Mouse (Mus musculus) neural tube, embryonic 15.5 days (tissue): ENCODE data around the gene Nt5m. TPM values are rescaled to one million over a fixed set of nuclear protein-coding genes. Genes with fewer than 3 reads are reported as not detected.

ENCODE experiments used
- ATAC-seq: fragments of 200-750 bp; cut with Nextera tagmentation; 2 replicates; pipeline ENCODE4 v1.8.0; 2017; ENCODE audit warnings: mild to moderate bottlenecking, moderate TSS enrichment, moderate library complexity; ENCODE audit not compliant: low FRiP score
- H3K27ac ChIP-seq: fragments of 300-500 bp; sonication (generic); replicated peaks from 2 replicates; pipeline ENCODE4 v1.5.1; 2015; ENCODE audit warnings: mild to moderate bottlenecking, inconsistent platforms
- H3K27me3 ChIP-seq: fragments of 300-500 bp; sonication (generic); replicated peaks from 2 replicates; pipeline ENCODE4 v1.6.1; 2015; ENCODE audit warnings: inconsistent platforms
- H3K36me3 ChIP-seq: fragments of 300-500 bp; sonication (generic); 2 replicates; pipeline ENCODE4 v1.6.1; 2015; ENCODE audit warnings: inconsistent platforms
- H3K4me1 ChIP-seq: fragments of 300-500 bp; sonication (generic); 2 replicates; pipeline ENCODE4 v1.6.1; 2015; ENCODE audit warnings: inconsistent platforms
- H3K4me2 ChIP-seq: fragments of 300-500 bp; sonication (generic); 2 replicates; pipeline ENCODE4 v1.6.1; 2015; ENCODE audit warnings: inconsistent platforms, mild to moderate bottlenecking, moderate library complexity
- H3K4me3 ChIP-seq: fragments of 300-500 bp; sonication (generic); replicated peaks from 2 replicates; pipeline ENCODE4 v1.5.1; 2015; ENCODE audit warnings: mild to moderate bottlenecking, inconsistent platforms
- H3K9ac ChIP-seq: fragments of 300-500 bp; sonication (generic); replicated peaks from 2 replicates; pipeline ENCODE4 v1.6.1; 2015; ENCODE audit warnings: mild to moderate bottlenecking, inconsistent platforms
- H3K9me3 ChIP-seq: fragments of 300-500 bp; sonication (generic); replicated peaks from 2 replicates; pipeline ENCODE4 v1.6.1; 2016; ENCODE audit warnings: inconsistent platforms
- WGBS: fragments of 180-500 bp; shearing (Covaris S2); methylation state at CpG from one replicate; pipeline ENCODE4 v1.1.7; 2015; ENCODE audit warnings: mixed read lengths; 5-methylcytosine and 5-hydroxymethylcytosine counted together
- polyA plus RNA-seq: library from polyadenylated mRNA; unstranded; fragments of >200 nt; fragmentation: Nextera tagmentation; extraction: Ambion mirVana; gene quantifications from 2 replicates; pipeline ENCODE4 v1.2.1, GENCODE M21; 2015

Gene Nt5m
- polyA plus RNA-seq, 1 experiment from 2014 or later: 84.2 TPM

DNA sequence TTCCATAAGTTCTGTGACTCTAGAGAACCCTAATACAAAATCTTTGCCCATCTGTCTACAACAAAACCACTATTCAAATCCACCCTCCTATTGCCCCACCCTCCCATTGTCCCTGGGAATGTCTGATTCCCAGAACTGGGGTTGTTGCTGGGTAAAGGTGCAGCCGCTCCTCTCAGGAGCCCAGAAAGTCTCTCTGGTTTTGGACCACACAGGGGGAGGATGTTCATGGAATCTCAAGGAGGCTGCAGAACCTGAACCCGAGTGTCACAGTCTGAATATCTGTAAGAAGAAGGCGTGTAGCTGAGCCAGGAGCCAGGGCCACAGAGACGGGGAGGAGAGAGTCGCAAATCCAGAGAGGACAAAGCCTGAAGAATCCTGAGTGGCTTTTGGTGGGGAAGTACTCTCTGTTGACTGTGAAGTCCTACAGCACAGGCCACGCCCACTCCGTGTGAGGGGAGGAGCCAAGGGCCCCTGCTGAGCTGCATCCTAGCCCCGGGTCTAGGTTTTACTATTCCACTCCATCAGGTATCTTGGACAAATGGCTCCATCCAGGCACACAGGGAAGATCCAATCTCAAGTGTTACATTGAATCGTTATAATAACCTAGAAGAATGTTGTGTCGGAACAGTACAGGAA lies 54.0 kb downstream of the Nt5m start:
- Histone ChIP-seq H3K9ac (no peak overlapping the region), H3K4me3 (no peak overlapping the region), H3K4me2 (no peak overlapping the region), H3K27me3 (no peaks in the 10 kb centered on the region), H3K36me3 (no peaks in the 10 kb centered on the region), H3K27ac (no peak overlapping the region), H3K4me1 (peaks cover 7% of the 10 kb centered on the region; the same call in 1 of the 2 replicates), H3K9me3 (no peaks in the 10 kb centered on the region)
- 52% methylated on average over 10 of the region's 10 CpGs for WGBS
- no peak for ATAC-seq

DNA sequence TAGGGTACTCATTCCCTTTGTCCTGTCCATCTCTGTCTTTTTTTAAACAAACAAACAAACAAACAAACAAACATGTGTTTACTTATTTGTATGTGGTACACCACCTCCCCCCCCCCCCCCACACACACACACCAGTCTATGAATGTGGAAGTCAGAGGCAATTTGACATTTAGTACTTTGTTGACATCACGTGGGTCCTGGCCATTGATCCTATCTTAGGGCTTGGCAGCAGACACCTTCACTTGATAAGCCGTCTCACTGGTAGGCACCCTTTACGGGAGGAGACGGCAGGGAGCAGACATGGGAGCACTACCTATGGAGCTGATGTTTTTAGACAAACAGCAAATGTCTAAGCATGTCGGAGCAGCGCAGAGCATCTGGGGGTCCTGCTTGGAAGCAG lies 55.7 kb downstream of the Nt5m start:
- H3K9me3 ChIP-seq: no peaks in the 10 kb centered on the region
- no peak overlapping the region for H3K27ac ChIP-seq
- no peak overlapping the region for H3K4me2 ChIP-seq
- no peak overlapping the region for H3K9ac ChIP-seq
- H3K4me3 ChIP-seq: no peak overlapping the region
- no peaks in the 10 kb centered on the region for H3K27me3 ChIP-seq
- H3K36me3 ChIP-seq: no peaks in the 10 kb centered on the region
- no peak for ATAC-seq
- 74% methylated on average over 6 of the region's 6 CpGs for WGBS
- H3K4me1 ChIP-seq: peaks cover 10% of the 10 kb centered on the region

DNA sequence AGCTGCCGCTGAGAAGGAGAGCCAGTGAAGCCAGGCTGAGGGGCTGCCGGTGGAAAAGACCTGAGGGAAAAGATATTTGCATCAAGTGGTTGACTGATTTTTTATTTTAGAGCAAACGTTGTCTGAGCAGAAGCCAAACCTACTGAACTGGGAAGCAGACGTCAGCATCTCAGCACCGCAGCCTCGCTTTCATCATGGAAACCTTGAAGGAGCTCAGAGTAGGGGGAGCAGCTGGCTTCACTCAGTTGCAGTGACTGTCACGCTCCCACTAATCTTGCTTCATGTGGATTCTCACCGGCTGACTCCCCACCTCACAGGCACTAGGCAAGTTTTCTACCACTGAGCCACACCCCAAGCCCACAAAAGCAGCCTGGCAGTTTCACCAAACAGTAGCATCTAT lies 56.1 kb downstream of the Nt5m start:
- Histone ChIP-seq H3K27me3 (no peaks in the 10 kb centered on the region), H3K27ac (no peak overlapping the region), H3K9me3 (no peaks in the 10 kb centered on the region), H3K4me1 (peaks cover 14% of the 10 kb centered on the region), H3K4me3 (no peak overlapping the region), H3K9ac (no peak overlapping the region), H3K4me2 (no peak overlapping the region), H3K36me3 (no peaks in the 10 kb centered on the region)
- WGBS: 62% methylated on average over 8 of the region's 8 CpGs
- no peak for ATAC-seq

DNA sequence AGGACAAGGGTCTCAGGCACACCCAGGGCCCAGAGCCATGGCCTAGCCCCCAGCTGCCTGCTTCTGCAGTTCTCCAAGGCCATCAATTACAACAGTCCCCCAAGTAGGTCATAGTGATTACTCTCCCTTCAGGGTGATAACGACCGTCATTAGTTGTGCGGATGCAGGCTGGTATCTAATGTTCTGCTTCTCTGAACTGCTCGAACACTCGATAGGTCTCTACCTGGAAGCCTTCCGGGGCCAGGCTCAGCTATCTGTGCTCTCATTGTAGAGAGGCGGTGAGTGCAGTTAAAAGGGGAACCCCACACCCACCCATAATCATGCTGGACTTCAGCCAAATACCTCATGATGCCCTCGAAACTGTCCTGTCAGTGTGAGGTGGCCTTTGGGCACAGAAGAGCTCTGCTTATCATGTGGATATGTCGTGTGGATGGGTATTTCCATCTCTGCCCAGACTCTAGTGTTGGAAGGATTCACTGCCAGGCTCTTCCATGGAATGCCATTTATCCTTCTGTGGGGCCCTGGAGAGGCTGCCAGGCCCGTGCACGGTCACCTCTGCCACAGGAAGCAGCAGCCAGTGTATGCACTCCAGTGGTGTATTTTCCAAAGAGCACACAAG lies 58.8 kb downstream of the Nt5m start:
- no peak overlapping the region for H3K4me2 ChIP-seq
- H3K4me3 ChIP-seq: no peak overlapping the region
- WGBS: 56% methylated on average over 11 of the region's 11 CpGs
- H3K27ac ChIP-seq: no peak overlapping the region
- no peaks in the 10 kb centered on the region for H3K36me3 ChIP-seq
- H3K9ac ChIP-seq: no peak overlapping the region
- H3K4me1 ChIP-seq: peaks cover 9% of the 10 kb centered on the region
- H3K27me3 ChIP-seq: no peaks in the 10 kb centered on the region
- ATAC-seq: no peak
- no peaks in the 10 kb centered on the region for H3K9me3 ChIP-seq

DNA sequence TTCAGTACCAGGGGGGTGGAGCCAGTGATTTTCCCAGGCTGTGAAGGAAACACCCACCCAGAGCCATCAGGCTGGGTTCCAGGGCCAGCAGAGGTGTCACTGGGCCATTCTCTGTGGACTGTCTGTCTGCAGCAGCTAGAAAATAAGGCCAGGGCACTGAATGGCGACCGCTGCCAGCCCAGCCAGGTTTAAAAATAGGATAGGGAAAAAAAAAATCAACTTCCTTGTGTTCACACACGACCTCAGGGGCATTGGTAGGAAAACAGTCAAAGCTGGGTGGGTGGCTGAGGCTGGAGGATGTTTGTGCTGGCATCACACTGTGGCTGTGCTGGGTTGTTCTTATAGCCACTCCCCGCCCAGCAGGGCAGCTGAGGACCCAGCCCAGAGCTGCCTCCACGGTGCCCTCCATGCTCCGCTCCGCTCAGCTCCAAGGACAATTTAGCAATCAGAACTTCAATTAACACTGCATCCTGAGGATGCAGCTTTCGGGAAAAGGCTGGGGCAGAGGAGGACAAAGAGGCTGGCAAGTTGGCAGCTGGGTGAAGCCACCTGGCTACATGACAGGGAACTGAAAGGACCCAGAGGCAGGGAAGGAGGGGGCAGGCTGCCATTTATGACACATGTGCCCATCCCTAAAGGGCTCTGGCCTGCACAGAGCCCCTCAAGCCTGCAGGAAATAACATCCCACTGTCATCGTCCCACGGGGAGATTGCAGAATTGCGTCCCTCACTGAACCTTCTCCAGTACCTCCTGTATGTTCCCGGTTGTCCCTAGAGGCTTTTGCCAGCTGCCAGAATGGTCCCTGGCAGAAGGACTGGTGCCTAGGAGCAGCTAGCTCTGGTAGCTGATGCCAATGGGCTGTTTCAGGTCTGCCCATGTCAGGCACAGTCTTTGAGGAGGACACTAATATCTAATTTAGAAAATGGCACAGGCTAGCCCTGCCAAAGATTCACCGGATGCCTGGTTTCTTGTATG lies 60.8 kb downstream of the Nt5m start:
- no peak for ATAC-seq
- H3K9ac ChIP-seq: no peak overlapping the region

DNA sequence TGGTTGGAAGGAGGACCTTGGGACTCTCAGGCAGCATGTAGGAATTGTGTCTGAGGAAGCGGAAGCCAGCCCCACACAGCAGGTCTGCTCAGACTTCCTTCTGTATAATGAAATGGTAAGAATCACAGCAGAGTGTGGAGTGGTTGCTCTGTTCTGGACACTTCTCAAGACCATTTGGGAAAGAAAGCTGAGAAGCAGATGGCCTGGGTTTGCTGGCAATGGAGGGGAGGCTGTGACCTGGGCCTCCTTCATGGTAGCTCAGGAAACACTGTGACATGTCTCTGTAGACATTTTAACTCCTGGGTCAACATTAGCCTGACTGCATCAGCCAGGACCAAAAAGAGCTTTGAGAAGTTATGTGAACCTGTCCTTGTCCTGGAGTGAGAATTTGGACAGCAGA lies 61.7 kb downstream of the Nt5m start:
- H3K36me3 ChIP-seq: no peaks in the 10 kb centered on the region
- no peaks in the 10 kb centered on the region for H3K27me3 ChIP-seq
- H3K27ac ChIP-seq: no peak overlapping the region
- no peak overlapping the region for H3K4me2 ChIP-seq
- no peak overlapping the region for H3K9ac ChIP-seq
- no peaks in the 10 kb centered on the region for H3K9me3 ChIP-seq
- H3K4me1 ChIP-seq: peaks cover 9% of the 10 kb centered on the region
- 93% methylated on average over 1 of the region's 1 CpGs for WGBS
- no peak overlapping the region for H3K4me3 ChIP-seq
- no peak for ATAC-seq

More for the DNA sequence above, 60.8 kb downstream of the Nt5m start:
- H3K4me1 ChIP-seq: peaks cover 9% of the 10 kb centered on the region
- no peaks in the 10 kb centered on the region for H3K36me3 ChIP-seq
- H3K4me3 ChIP-seq: no peak overlapping the region
- no peaks in the 10 kb centered on the region for H3K9me3 ChIP-seq
- no peak overlapping the region for H3K4me2 ChIP-seq
- WGBS: 38% methylated on average over 13 of the region's 13 CpGs
- H3K27me3 ChIP-seq: no peaks in the 10 kb centered on the region
- H3K27ac ChIP-seq: peak overlapping the region; percentile 41; the same call in 1 of the 2 replicates

DNA sequence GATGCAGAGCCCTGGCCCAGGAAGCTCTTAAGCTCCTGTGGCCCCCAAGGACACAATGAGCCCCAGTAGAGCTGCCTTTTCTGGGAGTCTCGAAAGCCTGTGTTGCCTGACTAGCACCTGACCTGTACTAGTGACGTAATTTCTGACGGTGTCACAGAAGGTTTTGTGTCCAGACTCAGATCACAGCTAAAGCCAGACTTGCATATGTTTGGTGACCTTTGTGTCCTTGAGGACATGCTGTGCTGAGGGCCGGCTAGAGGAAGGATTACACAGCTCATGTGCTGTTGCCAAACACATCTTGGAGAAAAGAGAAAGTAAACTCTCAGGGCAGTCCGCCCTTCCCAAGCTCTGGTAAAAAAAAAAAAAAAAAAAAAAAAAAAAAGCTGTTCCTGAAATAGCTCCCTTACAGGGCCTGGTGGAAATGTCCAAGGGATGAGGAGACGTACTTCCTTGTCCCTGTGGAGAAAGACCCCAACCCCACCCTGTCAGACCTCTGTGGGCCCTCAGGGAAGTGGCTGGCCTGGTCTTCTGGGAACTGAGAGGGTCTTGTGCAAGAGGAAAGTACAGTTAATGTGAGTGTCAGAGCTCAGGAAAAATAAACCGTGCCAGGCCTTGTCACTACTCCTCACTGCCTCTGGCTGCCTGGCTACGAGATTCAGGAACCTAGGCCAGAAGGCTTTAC lies 62.9 kb downstream of the Nt5m start:
- no peak overlapping the region for H3K9ac ChIP-seq
- H3K4me1 ChIP-seq: peaks cover 9% of the 10 kb centered on the region
- H3K36me3 ChIP-seq: no peaks in the 10 kb centered on the region
- H3K4me3 ChIP-seq: no peak overlapping the region
- no peak overlapping the region; the same call in 1 of the 2 replicates for H3K27ac ChIP-seq
- H3K27me3 ChIP-seq: no peaks in the 10 kb centered on the region
- no peak for ATAC-seq
- no peaks in the 10 kb centered on the region for H3K9me3 ChIP-seq
- WGBS: 67% methylated on average over 8 of the region's 8 CpGs
- no peak overlapping the region for H3K4me2 ChIP-seq

DNA sequence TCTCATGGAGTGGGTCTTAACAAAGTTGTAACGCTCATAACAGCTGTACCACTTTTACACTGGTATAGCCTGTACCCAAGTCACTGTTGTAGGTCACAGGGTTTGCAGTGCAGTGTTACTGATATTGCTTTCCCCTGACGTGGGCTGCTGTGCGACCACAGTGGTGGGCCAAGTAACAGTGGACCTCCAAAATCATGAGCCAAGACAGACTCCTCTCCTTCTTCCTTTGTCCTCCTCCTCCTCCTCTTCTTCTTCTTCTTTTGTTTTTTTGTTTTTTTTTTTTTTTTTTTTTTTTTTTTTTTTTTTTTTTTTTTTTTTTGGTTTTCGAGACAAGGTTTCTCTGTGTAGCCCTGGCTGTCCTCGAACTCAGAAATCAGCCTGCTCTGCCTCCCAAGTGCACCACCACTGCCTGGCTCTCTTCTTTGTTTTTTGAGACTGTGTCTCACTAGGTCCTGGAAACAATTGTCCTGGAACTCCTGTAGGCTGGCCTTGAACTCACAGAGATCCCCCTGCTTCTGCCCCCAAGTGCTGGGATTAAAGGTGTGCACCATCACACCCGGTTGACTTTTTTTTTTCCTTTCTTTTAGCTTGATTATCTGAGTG lies 67.4 kb downstream of the Nt5m start:
- H3K4me2 ChIP-seq: no peak overlapping the region
- H3K4me1 ChIP-seq: no peaks in the 10 kb centered on the region
- H3K4me3 ChIP-seq: no peak overlapping the region
- H3K27me3 ChIP-seq: no peaks in the 10 kb centered on the region
- H3K9ac ChIP-seq: no peak overlapping the region
- no peak for ATAC-seq
- H3K9me3 ChIP-seq: no peaks in the 10 kb centered on the region
- H3K36me3 ChIP-seq: no peaks in the 10 kb centered on the region
- WGBS: 92% methylated on average over 6 of the region's 6 CpGs
- no peak overlapping the region for H3K27ac ChIP-seq

DNA sequence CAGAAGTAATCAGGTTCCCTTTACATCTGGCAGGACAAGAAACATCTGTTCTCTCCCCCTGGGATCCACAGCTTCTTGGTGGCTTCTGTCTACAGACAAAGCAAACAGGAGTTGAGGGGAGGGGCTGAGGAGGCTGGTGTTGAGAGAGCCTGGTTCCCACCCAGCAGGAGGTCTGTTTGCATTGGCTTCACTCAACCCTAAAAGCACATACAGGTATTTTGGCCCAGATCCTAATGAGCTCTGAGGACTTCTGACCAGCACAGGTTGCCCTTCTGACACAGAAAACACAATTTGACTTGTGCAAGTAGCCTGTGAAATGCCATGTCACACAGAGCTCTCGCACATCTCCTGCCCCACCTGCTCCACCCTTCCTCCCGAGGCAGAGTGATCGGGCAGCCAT lies 69.2 kb downstream of the Nt5m start:
- H3K9me3 ChIP-seq: no peaks in the 10 kb centered on the region
- no peak for ATAC-seq
- H3K4me1 ChIP-seq: no peaks in the 10 kb centered on the region
- no peak overlapping the region for H3K4me3 ChIP-seq
- no peaks in the 10 kb centered on the region for H3K27me3 ChIP-seq
- no peaks in the 10 kb centered on the region for H3K36me3 ChIP-seq
- no peak overlapping the region for H3K4me2 ChIP-seq
- no peak overlapping the region for H3K27ac ChIP-seq
- H3K9ac ChIP-seq: no peak overlapping the region
- 70% methylated on average over 3 of the region's 3 CpGs for WGBS

DNA sequence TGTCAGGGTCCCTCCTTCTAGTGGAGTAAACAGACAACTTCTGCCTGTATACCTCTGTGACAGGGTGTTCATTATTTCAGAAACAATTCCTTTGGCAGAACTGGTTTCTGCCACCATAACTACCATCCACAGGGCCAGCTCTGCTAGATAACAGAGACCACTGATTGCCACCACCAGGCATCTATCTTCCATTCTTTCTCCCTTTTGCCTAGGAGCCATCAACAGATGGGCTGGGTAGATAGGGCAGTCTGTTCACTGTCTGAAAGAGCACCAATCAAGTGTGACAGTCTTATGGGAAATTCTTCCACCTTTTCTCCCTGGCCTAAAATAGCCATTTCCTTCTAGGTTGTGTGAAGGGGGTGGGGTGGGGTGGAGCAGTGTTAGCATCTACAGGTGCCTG lies 71.3 kb downstream of the Nt5m start:
- Histone ChIP-seq H3K4me1 (no peaks in the 10 kb centered on the region), H3K9ac (no peak overlapping the region), H3K36me3 (no peaks in the 10 kb centered on the region), H3K27ac (no peak overlapping the region), H3K27me3 (no peaks in the 10 kb centered on the region), H3K4me2 (no peak overlapping the region), H3K9me3 (no peaks in the 10 kb centered on the region), H3K4me3 (no peak overlapping the region)
- no peak for ATAC-seq

DNA sequence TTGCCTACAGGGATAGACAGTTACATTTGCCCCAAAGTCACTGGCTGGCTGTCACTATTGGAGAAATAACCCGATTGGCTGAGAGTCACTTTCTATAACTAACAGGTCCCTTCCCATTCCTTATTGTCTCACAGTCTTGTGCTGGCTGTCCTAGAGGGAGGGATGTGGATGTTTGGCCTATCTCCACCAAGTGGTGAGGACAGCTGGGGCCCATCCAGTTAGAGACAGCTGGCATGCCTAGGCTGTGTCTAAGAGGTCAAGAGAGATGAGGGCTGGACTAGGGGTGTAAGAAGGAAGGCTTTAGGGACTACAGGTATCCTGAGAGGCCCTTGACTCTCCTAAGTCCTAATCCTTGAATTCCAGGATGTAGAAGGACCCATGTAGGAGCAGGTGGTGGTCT lies 72.3 kb downstream of the Nt5m start:
- Histone ChIP-seq H3K9me3 (no peaks in the 10 kb centered on the region), H3K4me1 (no peaks in the 10 kb centered on the region), H3K9ac (no peak overlapping the region), H3K36me3 (no peaks in the 10 kb centered on the region), H3K4me3 (no peak overlapping the region), H3K27ac (no peak overlapping the region), H3K27me3 (no peaks in the 10 kb centered on the region), H3K4me2 (no peak overlapping the region)
- 85% methylated on average over 1 of the region's 1 CpGs for WGBS
- no peak for ATAC-seq
